Mouse (Mus musculus) E14TG2a.4 (cell line): ENCODE measurements around the gene Dctn2.

ENCODE experiments used
- CTCF ChIP-seq: conservative IDR thresholded peaks from 2 replicates; pipeline ENCODE4 v1.5.1; 2014; ENCODE audit warnings: low read length
- POU5F1 ChIP-seq: IDR thresholded peaks from 2 replicates; pipeline ENCODE4 v1.6.1; 2014; ENCODE audit warnings: low read length, borderline replicate concordance

DNA sequence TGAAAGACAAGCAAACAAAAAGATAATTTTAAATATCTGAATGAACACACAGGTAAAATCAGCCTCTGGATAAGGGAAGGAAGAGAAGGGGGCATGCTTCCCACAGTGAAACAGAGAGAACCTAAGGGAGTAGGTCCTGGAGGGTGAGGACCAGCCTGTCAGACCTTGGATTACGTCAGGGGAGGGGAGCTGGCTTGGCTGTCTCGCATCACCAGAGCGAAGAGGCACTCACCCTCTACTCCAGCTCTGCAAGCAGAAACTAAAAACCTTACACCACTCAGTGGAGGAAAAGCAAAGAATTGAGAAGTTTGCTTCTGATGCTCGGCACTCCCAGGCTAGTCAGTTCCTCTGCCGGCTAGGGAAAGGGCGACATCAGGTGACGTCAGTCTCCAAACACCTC lies 53.8 kb downstream of the Dctn2 start:
- TF ChIP-seq CTCF (no peak), POU5F1 (no peak)
